In genomic region chr17:34234926-34235325, GRCm38 (mm10) we compare ENCODE assay signal across 9 mouse cellular contexts. TPM values are rescaled to one million over a fixed set of nuclear protein-coding genes. Genes with fewer than 3 reads are reported as not detected.
DNase-seq lines count a peak whose midpoint lies in the region; ATAC-seq and TF ChIP-seq lines count a peak whose summit lies in the region.
"Had no signal": no experiment of that assay in that cellular context is flagged by ENCODE, and none has a peak within 500 bp of the region (broad histone marks: within the 10 kb centered on the region; RNA-seq: fewer than 3 reads in every experiment).

No protein-coding gene starts in this region.

- ATAC-seq in heart, embryonic 11.5 days (replicated peaks; ENCODE audit: insufficient number of reproducible peaks, low FRiP score, low TSS enrichment) = no peak
- ATAC-seq in intestine, postnatal 0 days = peak; percentile 49
- ATAC-seq in midbrain, embryonic 14.5 days (ENCODE audit: low FRiP score, low TSS enrichment) = no peak

- peak; percentile 98 for DNase-seq in heart, adult 11 months
- peak; percentile 62 for DNase-seq in cerebellum, adult 18-20 months
- DNase-seq in frontal cortex, postnatal 25 days (ENCODE audit: low spot score in 2 of 2) = peak; percentile 50 to 61
- peak; percentile 60 to 73 for DNase-seq in left cerebral cortex, postnatal 14 days (ENCODE audit: low spot score in 2 of 2)
- DNase-seq in midbrain, embryonic 14.5 days = peak; percentile 79
- DNase-seq in spleen, postnatal 10 days (ENCODE audit: low spot score in 2 of 2) = peak; percentile 59 to 88

- no peaks in the 10 kb centered on the region for H3K36me3 ChIP-seq in heart, embryonic 11.5 days (ENCODE audit: control insufficient read depth, insufficient read depth, low read length)
- H3K36me3 ChIP-seq in intestine, postnatal 0 days (ENCODE audit: control insufficient read depth, insufficient read depth) = no peaks in the 10 kb centered on the region
- no peaks in the 10 kb centered on the region for H3K36me3 ChIP-seq in midbrain, embryonic 14.5 days (ENCODE audit: control insufficient read depth, insufficient read depth, low read length)

- TF ChIP-seq CTCF in intestine, postnatal 0 days (IDR thresholded peaks at IDR 0.05; ENCODE audit: low read depth) = peak; percentile 96

- no peaks in the 10 kb centered on the region; the same call in 1 of the 2 replicates for H3K9me3 ChIP-seq in heart, embryonic 11.5 days (replicated peaks; ENCODE audit: control insufficient read depth, low read length)
- no peaks in the 10 kb centered on the region for H3K9me3 ChIP-seq in intestine, postnatal 0 days (ENCODE audit: control insufficient read depth)
- H3K9me3 ChIP-seq in midbrain, embryonic 14.5 days (ENCODE audit: control insufficient read depth, low read length) = no peaks in the 10 kb centered on the region

- WGBS in heart, embryonic 11.5 days (ENCODE audit: insufficient replicate concordance) = 58% methylated on average over 9 of the region's 9 CpGs
- WGBS in intestine, postnatal 0 days = 45% methylated on average over 9 of the region's 9 CpGs
- 42% methylated on average over 9 of the region's 9 CpGs for WGBS in midbrain, embryonic 14.5 days

- no peak overlapping the region for H3K27ac ChIP-seq in heart, embryonic 11.5 days (ENCODE audit: low read depth, low read length)
- no peak overlapping the region for H3K27ac ChIP-seq in intestine, postnatal 0 days (ENCODE audit: low read depth, low read length)
- H3K27ac ChIP-seq in midbrain, embryonic 14.5 days (replicated peaks; ENCODE audit: low read depth, low read length) = no peak overlapping the region

- no peaks in the 10 kb centered on the region for H3K27me3 ChIP-seq in heart, embryonic 11.5 days (ENCODE audit: control insufficient read depth, insufficient read depth, low read length)
- no peaks in the 10 kb centered on the region for H3K27me3 ChIP-seq in intestine, postnatal 0 days (replicated peaks; ENCODE audit: control insufficient read depth, insufficient read depth, low read length)
- no peaks in the 10 kb centered on the region for H3K27me3 ChIP-seq in midbrain, embryonic 14.5 days (ENCODE audit: control insufficient read depth, insufficient read depth, low read length)

- H3K4me3 ChIP-seq in heart, embryonic 11.5 days (ENCODE audit: low read depth, low read length) = no peak overlapping the region
- H3K4me3 ChIP-seq in intestine, postnatal 0 days (ENCODE audit: low read depth, low read length) = no peak overlapping the region
- no peak overlapping the region for H3K4me3 ChIP-seq in midbrain, embryonic 14.5 days (replicated peaks; ENCODE audit: low read depth, low read length)
- H3K4me3 ChIP-seq: myocyte had no signal

- H3K9ac ChIP-seq in heart, embryonic 11.5 days (ENCODE audit: low read depth, low read length) = no peak overlapping the region
- H3K9ac ChIP-seq in intestine, postnatal 0 days (ENCODE audit: low read depth, low read length) = no peak overlapping the region
- H3K9ac ChIP-seq in midbrain, embryonic 14.5 days (replicated peaks; ENCODE audit: low read length) = no peak overlapping the region

- H3K4me1 ChIP-seq in heart, embryonic 11.5 days (ENCODE audit: control insufficient read depth, insufficient read depth, low read length) = no peaks in the 10 kb centered on the region
- no peaks in the 10 kb centered on the region for H3K4me1 ChIP-seq in intestine, postnatal 0 days (replicated peaks; ENCODE audit: control insufficient read depth, insufficient read depth, low read length)
- H3K4me1 ChIP-seq in midbrain, embryonic 14.5 days (ENCODE audit: control insufficient read depth, insufficient read depth, low read length) = no peaks in the 10 kb centered on the region

- H3K4me2 ChIP-seq in heart, embryonic 11.5 days = no peak overlapping the region
- H3K4me2 ChIP-seq in intestine, postnatal 0 days (replicated peaks; ENCODE audit: low read depth) = no peak overlapping the region
- H3K4me2 ChIP-seq in midbrain, embryonic 14.5 days (ENCODE audit: low read length) = no peak overlapping the region

- intact Hi-C loops in left cerebral cortex, postnatal 14 days (cut with DNase I) = loop anchor here (2.0 to 10.0 kb wide), 3 partner anchors 16 to 130 kb away; no protein-coding TSS in a partner anchor

RNA-seq across cellular contexts. Expression of gene H2-Ob, which starts 3.8 kb away (rescaled TPM):
- polyA plus RNA-seq in heart, embryonic 11.5 days (2014; fragmentation: Nextera tagmentation; extraction: Ambion mirVana) = not detected in 2 replicates
- 0.17 and 0.30 TPM in 2 replicates for polyA plus RNA-seq in intestine, postnatal 0 days (2015; fragmentation: Nextera tagmentation; extraction: Ambion mirVana)
- total RNA-seq in left cerebral cortex, postnatal 14 days (2021) = under 1 TPM in 1 of 2 experiments, not detected in 1; 0.15 TPM
- not detected in 2 replicates for polyA plus RNA-seq in midbrain, embryonic 14.5 days (2014; fragmentation: Nextera tagmentation; extraction: Ambion mirVana)
- polyA plus RNA-seq: myocyte had no signal

RNA-seq across cellular contexts. Expression of gene H2-Ab1, which starts 22.6 kb away (rescaled TPM):
- 11.7 and 13.5 TPM in 2 replicates for polyA plus RNA-seq in heart, embryonic 11.5 days (2014; fragmentation: Nextera tagmentation; extraction: Ambion mirVana)
- polyA plus RNA-seq in intestine, postnatal 0 days (2015; fragmentation: Nextera tagmentation; extraction: Ambion mirVana) = 53.8 and 53.9 TPM in 2 replicates
- total RNA-seq in left cerebral cortex, postnatal 14 days (2021) = 1 to 10 TPM; 1.1 to 2.1 TPM
- 1.1 and 2.0 TPM in 2 replicates for polyA plus RNA-seq in midbrain, embryonic 14.5 days (2014; fragmentation: Nextera tagmentation; extraction: Ambion mirVana)
- polyA plus RNA-seq: myocyte had no signal

RNA-seq across cellular contexts. Expression of gene Tap2, which starts 31.6 kb away (rescaled TPM):
- polyA plus RNA-seq in heart, embryonic 11.5 days (2014; fragmentation: Nextera tagmentation; extraction: Ambion mirVana) = 0.44 and 1.4 TPM in 2 replicates
- polyA plus RNA-seq in intestine, postnatal 0 days (2015; fragmentation: Nextera tagmentation; extraction: Ambion mirVana) = 11.2 and 13.0 TPM in 2 replicates
- 1 to 10 TPM; 3.1 to 5.0 TPM for total RNA-seq in left cerebral cortex, postnatal 14 days (2021)
- 0.77 and 1.6 TPM in 2 replicates for polyA plus RNA-seq in midbrain, embryonic 14.5 days (2014; fragmentation: Nextera tagmentation; extraction: Ambion mirVana)

RNA-seq across cellular contexts. Expression of gene Psmb8, which starts 37.4 kb away (rescaled TPM):
- 1.5 and 2.5 TPM in 2 replicates for polyA plus RNA-seq in heart, embryonic 11.5 days (2014; fragmentation: Nextera tagmentation; extraction: Ambion mirVana)
- polyA plus RNA-seq in intestine, postnatal 0 days (2015; fragmentation: Nextera tagmentation; extraction: Ambion mirVana) = 82.4 and 86.4 TPM in 2 replicates
- 1 to 10 TPM; 2.6 to 2.7 TPM for total RNA-seq in left cerebral cortex, postnatal 14 days (2021)
- 1.1 and 5.1 TPM in 2 replicates for polyA plus RNA-seq in midbrain, embryonic 14.5 days (2014; fragmentation: Nextera tagmentation; extraction: Ambion mirVana)

RNA-seq across cellular contexts. Expression of gene Psmb9, which starts 47.4 kb away (rescaled TPM):
- 0.42 and 0.59 TPM in 2 replicates for polyA plus RNA-seq in heart, embryonic 11.5 days (2014; fragmentation: Nextera tagmentation; extraction: Ambion mirVana)
- 36.8 and 37.7 TPM in 2 replicates for polyA plus RNA-seq in intestine, postnatal 0 days (2015; fragmentation: Nextera tagmentation; extraction: Ambion mirVana)
- total RNA-seq in left cerebral cortex, postnatal 14 days (2021) = 1 to 10 TPM; 1.8 to 2.2 TPM
- polyA plus RNA-seq in midbrain, embryonic 14.5 days (2014; fragmentation: Nextera tagmentation; extraction: Ambion mirVana) = 1.0 and 2.2 TPM in 2 replicates
